Mouse (Mus musculus): Measurements from ENCODE around the gene Cdh3. TPM values are rescaled to one million over a fixed set of nuclear protein-coding genes. Genes with fewer than 3 reads are reported as not detected.

Gene Cdh3
- polyA plus RNA-seq (2015; fragmentation: Nextera tagmentation; extraction: Ambion mirVana) = 4.7 and 5.3 TPM in 2 replicates

GRCm38 (mm10) chr8:106510365-106510975, at the start of gene Cdh3:
Gene Cdh3, plus strand, starts transcription at chr8:106510891.
- Histone ChIP-seq H3K4me3 (ENCODE audit: low read length) (peak within 1 kb of the TSS; percentile 43), H3K27me3 (replicated peaks; ENCODE audit: control insufficient read depth, insufficient read depth, low read length) (peaks cover 21% of the 10 kb centered on the region), H3K9me3 (ENCODE audit: control insufficient read depth, low read length) (no peaks in the 10 kb centered on the region), H3K27ac (ENCODE audit: low read depth, low read length) (peak within 1 kb of the TSS; percentile 23; the same call in 1 of the 2 replicates), H3K9ac (ENCODE audit: low read depth, low read length) (peak within 1 kb of the TSS; percentile 47), H3K36me3 (ENCODE audit: control insufficient read depth, insufficient read depth, low read length) (no peaks in the 10 kb centered on the region), H3K4me1 (ENCODE audit: control insufficient read depth, insufficient read depth, low read depth, low read length) (peaks cover 29% of the 10 kb centered on the region), H3K4me2 (ENCODE audit: low read length) (peak within 1 kb of the TSS; percentile 69)
- under 1% methylated on average over 34 of the region's 34 CpGs for WGBS
- ATAC-seq = peak; percentile 53; the same call in 1 of the 2 replicates

DNA sequence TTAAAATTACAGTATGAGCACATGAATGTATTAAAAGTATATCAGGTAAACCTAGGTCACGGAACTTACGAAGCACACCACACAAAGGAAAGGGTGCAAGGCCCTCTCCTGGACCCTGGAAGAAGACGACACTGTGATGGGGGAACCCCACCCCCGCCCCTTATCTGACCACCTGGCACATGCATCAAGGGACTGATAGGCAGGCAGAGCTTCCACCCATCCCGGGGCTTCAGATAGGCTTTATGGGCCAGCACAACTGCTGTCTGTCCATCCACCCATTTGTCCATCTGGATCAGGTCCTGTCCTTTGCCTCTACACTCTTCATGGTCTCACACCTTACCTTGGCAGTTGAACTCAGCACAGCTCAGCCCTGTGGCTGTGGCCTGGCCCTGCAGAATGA, 48.6 kb upstream of the Cdh3 start:
- no peaks in the 10 kb centered on the region for H3K27me3 ChIP-seq (replicated peaks; ENCODE audit: control insufficient read depth, insufficient read depth, low read length)
- H3K27ac ChIP-seq (ENCODE audit: low read depth, low read length) = no peak overlapping the region
- ATAC-seq = no peak
- no peak overlapping the region for H3K4me2 ChIP-seq (ENCODE audit: low read length)
- H3K4me3 ChIP-seq (ENCODE audit: low read length) = no peak overlapping the region
- H3K9me3 ChIP-seq (ENCODE audit: control insufficient read depth, low read length) = no peaks in the 10 kb centered on the region
- no peaks in the 10 kb centered on the region for H3K36me3 ChIP-seq (ENCODE audit: control insufficient read depth, insufficient read depth, low read length)
- H3K4me1 ChIP-seq (ENCODE audit: control insufficient read depth, insufficient read depth, low read depth, low read length) = no peaks in the 10 kb centered on the region
- no peak overlapping the region for H3K9ac ChIP-seq (ENCODE audit: low read depth, low read length)
- WGBS = 91% methylated on average over 5 of the region's 5 CpGs

DNA sequence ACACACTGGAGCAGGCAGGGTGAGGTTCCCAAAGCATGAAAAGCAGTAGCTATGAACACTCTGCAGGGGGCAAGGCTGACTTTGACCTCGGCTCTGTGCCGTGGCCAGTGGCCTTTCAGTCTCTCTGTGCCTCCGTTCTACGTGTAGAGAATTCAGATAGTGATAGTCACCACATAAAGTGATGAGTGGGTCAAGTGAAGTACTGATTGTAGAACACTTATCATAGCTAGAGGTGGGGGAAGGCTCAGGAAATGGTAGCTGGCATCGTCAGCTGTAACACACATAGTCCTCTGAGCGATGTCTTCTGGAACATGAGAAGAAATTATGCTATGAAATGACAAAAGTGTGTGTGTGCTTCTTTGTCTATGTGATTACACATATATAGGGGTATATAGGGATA, 46.9 kb upstream of the Cdh3 start:
- Histone ChIP-seq H3K4me2 (ENCODE audit: low read length) (no peak overlapping the region), H3K9me3 (ENCODE audit: control insufficient read depth, low read length) (no peaks in the 10 kb centered on the region), H3K9ac (ENCODE audit: low read depth, low read length) (no peak overlapping the region), H3K27ac (ENCODE audit: low read depth, low read length) (no peak overlapping the region), H3K27me3 (replicated peaks; ENCODE audit: control insufficient read depth, insufficient read depth, low read length) (no peaks in the 10 kb centered on the region; the same call in 1 of the 2 replicates), H3K4me1 (ENCODE audit: control insufficient read depth, insufficient read depth, low read depth, low read length) (no peaks in the 10 kb centered on the region), H3K36me3 (ENCODE audit: control insufficient read depth, insufficient read depth, low read length) (no peaks in the 10 kb centered on the region), H3K4me3 (ENCODE audit: low read length) (no peak overlapping the region)
- WGBS = 77% methylated on average over 6 of the region's 6 CpGs
- ATAC-seq = no peak

DNA sequence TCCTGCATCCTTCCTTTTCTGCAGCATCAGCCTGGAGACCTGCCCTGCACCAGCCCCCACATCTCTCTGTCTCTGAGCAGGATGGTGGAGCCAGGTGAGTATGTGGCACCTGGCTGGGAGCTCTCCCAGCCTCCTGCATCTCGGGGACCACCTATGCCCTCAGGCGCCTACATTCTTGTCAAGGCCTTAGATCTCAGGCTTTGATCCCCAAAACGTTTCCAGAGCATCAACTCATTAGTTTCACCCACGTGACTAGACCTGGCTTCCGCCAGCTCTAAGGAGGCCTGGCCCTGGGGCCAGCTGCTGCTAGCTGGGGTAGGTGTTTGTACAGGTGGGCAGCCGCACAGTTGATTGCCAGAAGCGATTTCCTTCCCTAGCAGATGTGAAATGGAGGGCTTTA, 41.2 kb upstream of the Cdh3 start:
- no peaks in the 10 kb centered on the region for H3K9me3 ChIP-seq (ENCODE audit: control insufficient read depth, low read length)
- no peaks in the 10 kb centered on the region for H3K4me1 ChIP-seq (ENCODE audit: control insufficient read depth, insufficient read depth, low read depth, low read length)
- H3K9ac ChIP-seq (ENCODE audit: low read depth, low read length) = no peak overlapping the region
- WGBS = 61% methylated on average over 7 of the region's 7 CpGs
- H3K36me3 ChIP-seq (ENCODE audit: control insufficient read depth, insufficient read depth, low read length) = no peaks in the 10 kb centered on the region
- no peaks in the 10 kb centered on the region; the same call in 1 of the 2 replicates for H3K27me3 ChIP-seq (replicated peaks; ENCODE audit: control insufficient read depth, insufficient read depth, low read length)
- no peak overlapping the region for H3K4me3 ChIP-seq (ENCODE audit: low read length)
- H3K4me2 ChIP-seq (ENCODE audit: low read length) = no peak overlapping the region
- no peak for ATAC-seq
- H3K27ac ChIP-seq (ENCODE audit: low read depth, low read length) = no peak overlapping the region

- Histone ChIP-seq H3K4me1 (ENCODE audit: control insufficient read depth, insufficient read depth, low read depth, low read length) (no peaks in the 10 kb centered on the region), H3K9me3 (ENCODE audit: control insufficient read depth, low read length) (no peaks in the 10 kb centered on the region), H3K27me3 (replicated peaks; ENCODE audit: control insufficient read depth, insufficient read depth, low read length) (no peaks in the 10 kb centered on the region), H3K9ac (ENCODE audit: low read depth, low read length) (no peak overlapping the region), H3K4me3 (ENCODE audit: low read length) (no peak overlapping the region), H3K36me3 (ENCODE audit: control insufficient read depth, insufficient read depth, low read length) (no peaks in the 10 kb centered on the region), H3K27ac (ENCODE audit: low read depth, low read length) (no peak overlapping the region), H3K4me2 (ENCODE audit: low read length) (no peak overlapping the region)
- no peak for ATAC-seq
- WGBS = 88% methylated on average over 5 of the region's 5 CpGs
Measured at GRCm38 (mm10) chr8:106474001-106474400, 36.7 kb upstream of the Cdh3 start.

- H3K27me3 ChIP-seq (replicated peaks; ENCODE audit: control insufficient read depth, insufficient read depth, low read length) = no peaks in the 10 kb centered on the region
- 79% methylated on average over 8 of the region's 8 CpGs for WGBS
Measured at GRCm38 (mm10) chr8:106500018-106500685, 10.5 kb upstream of the Cdh3 start, which contains the start of gene 6030452D12Rik. Gene 6030452D12Rik, plus strand, starts transcription at chr8:106500522.

GRCm38 (mm10) chr8:106504241-106504640, 6.5 kb upstream of the Cdh3 start:
- H3K9me3 ChIP-seq (ENCODE audit: control insufficient read depth, low read length) = no peaks in the 10 kb centered on the region
- no peaks in the 10 kb centered on the region for H3K36me3 ChIP-seq (ENCODE audit: control insufficient read depth, insufficient read depth, low read length)
- no peak overlapping the region for H3K27ac ChIP-seq (ENCODE audit: low read depth, low read length)
- no peak overlapping the region for H3K4me3 ChIP-seq (ENCODE audit: low read length)
- peaks cover 11% of the 10 kb centered on the region for H3K4me1 ChIP-seq (ENCODE audit: control insufficient read depth, insufficient read depth, low read depth, low read length)
- H3K9ac ChIP-seq (ENCODE audit: low read depth, low read length) = no peak overlapping the region
- H3K4me2 ChIP-seq (ENCODE audit: low read length) = no peak overlapping the region
- WGBS = 78% methylated on average over 7 of the region's 7 CpGs
- peaks cover 3% of the 10 kb centered on the region for H3K27me3 ChIP-seq (replicated peaks; ENCODE audit: control insufficient read depth, insufficient read depth, low read length)
- ATAC-seq = no peak

More at GRCm38 (mm10) chr8:106500018-106500685, 10.5 kb upstream of the Cdh3 start, which contains the start of gene 6030452D12Rik:
- H3K4me1 ChIP-seq (ENCODE audit: control insufficient read depth, insufficient read depth, low read depth, low read length) = no peaks in the 10 kb centered on the region
- H3K9me3 ChIP-seq (ENCODE audit: control insufficient read depth, low read length) = no peaks in the 10 kb centered on the region
- no peak within 1 kb of the TSS for H3K9ac ChIP-seq (ENCODE audit: low read depth, low read length)
- ATAC-seq = no peak
- no peaks in the 10 kb centered on the region for H3K36me3 ChIP-seq (ENCODE audit: control insufficient read depth, insufficient read depth, low read length)
- H3K4me3 ChIP-seq (ENCODE audit: low read length) = no peak within 1 kb of the TSS
- no peak within 1 kb of the TSS for H3K4me2 ChIP-seq (ENCODE audit: low read length)
- no peak within 1 kb of the TSS for H3K27ac ChIP-seq (ENCODE audit: low read depth, low read length)

GRCm38 (mm10) chr8:106505328-106505965, 5.2 kb upstream of the Cdh3 start:
- whole genome bisulfite sequencing = 55% methylated on average over 10 of the region's 10 CpGs
- Histone ChIP-seq H3K4me3 (ENCODE audit: low read length) (no peak overlapping the region), H3K4me2 (ENCODE audit: low read length) (no peak overlapping the region), H3K9ac (ENCODE audit: low read depth, low read length) (no peak overlapping the region), H3K36me3 (ENCODE audit: control insufficient read depth, insufficient read depth, low read length) (no peaks in the 10 kb centered on the region), H3K27ac (ENCODE audit: low read depth, low read length) (no peak overlapping the region), H3K27me3 (replicated peaks; ENCODE audit: control insufficient read depth, insufficient read depth, low read length) (peaks cover 8% of the 10 kb centered on the region), H3K9me3 (ENCODE audit: control insufficient read depth, low read length) (no peaks in the 10 kb centered on the region), H3K4me1 (ENCODE audit: control insufficient read depth, insufficient read depth, low read depth, low read length) (peaks cover 16% of the 10 kb centered on the region)
- ATAC-seq = no peak

DNA sequence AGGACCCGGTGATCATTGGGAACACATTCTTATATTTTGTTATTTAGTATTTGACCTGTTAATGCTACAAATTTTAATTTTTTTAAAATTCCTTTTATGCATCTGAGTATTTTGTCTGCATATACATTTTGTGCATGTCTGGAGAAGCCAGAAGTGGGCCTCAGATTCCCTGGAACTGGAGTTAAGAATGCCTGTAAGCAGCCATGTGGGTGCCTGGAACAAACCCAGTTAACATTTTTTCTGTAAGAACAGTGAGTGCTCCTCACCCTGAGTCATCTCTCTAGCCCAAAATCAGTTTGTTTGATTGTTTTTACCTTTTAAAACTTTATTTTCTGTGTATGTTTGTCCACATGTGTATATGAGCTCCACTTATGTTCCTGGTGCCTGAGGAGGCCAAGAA, 4.6 kb upstream of the Cdh3 start:
- H3K9ac ChIP-seq (ENCODE audit: low read depth, low read length) = no peak overlapping the region
- no peak overlapping the region for H3K4me2 ChIP-seq (ENCODE audit: low read length)
- H3K4me1 ChIP-seq (ENCODE audit: control insufficient read depth, insufficient read depth, low read depth, low read length) = peaks cover 22% of the 10 kb centered on the region
- H3K27me3 ChIP-seq (replicated peaks; ENCODE audit: control insufficient read depth, insufficient read depth, low read length) = peaks cover 15% of the 10 kb centered on the region
- no peak for ATAC-seq
- no peak overlapping the region for H3K27ac ChIP-seq (ENCODE audit: low read depth, low read length)
- H3K36me3 ChIP-seq (ENCODE audit: control insufficient read depth, insufficient read depth, low read length) = no peaks in the 10 kb centered on the region
- H3K9me3 ChIP-seq (ENCODE audit: control insufficient read depth, low read length) = no peaks in the 10 kb centered on the region
- no peak overlapping the region for H3K4me3 ChIP-seq (ENCODE audit: low read length)
- 97% methylated on average over 1 of the region's 1 CpGs for WGBS
